Mouse (Mus musculus) layer of hippocampus, adult 8-10 months (tissue): Measurements from ENCODE around the gene Art2b. TPM values are rescaled to one million over a fixed set of nuclear protein-coding genes. Genes with fewer than 3 reads are reported as not detected.
"Not testable (repeated sequence)": the region's sequence is repeated elsewhere in the genome, so short reads cannot be mapped to it uniquely, and the experiment has no call there.

Experiments
- DNase-seq, 2 experiments: peaks; one replicate each; pipeline ENCODE4 v3.0.0; 2022; ENCODE audit warnings: low spot score in 2 of 2
- total RNA-seq, 4 experiments: library from RNA; stranded (reverse); gene quantifications; 2 replicates each; pipeline ENCODE4 v1.2.4; 2022

The Art2b gene
- total RNA-seq, result not detected

DNA sequence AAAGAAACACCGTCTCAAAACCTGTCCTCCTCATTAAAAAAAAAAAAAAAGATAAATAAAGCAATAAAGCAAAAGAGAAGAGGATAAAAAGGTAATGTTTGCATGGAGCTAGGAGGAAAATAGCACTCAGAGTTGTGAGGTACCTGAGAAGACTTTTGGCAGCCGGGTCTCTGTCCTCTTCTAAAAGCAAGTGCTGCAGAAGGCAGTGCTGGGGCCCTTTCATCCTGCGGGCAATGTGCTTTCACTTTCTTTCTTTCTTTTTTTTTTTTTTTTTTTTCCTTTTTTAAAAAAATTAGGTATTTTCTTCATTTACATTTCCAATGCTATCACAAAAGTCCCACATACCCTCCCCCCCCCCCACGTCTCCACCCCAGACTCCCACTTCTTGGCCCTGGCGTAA is at the start of gene Art2b:
Gene Art2b (minus strand): TSS at position 193 of the 400 bp plus-strand sequence.
- no peak for DNase-seq

DNA sequence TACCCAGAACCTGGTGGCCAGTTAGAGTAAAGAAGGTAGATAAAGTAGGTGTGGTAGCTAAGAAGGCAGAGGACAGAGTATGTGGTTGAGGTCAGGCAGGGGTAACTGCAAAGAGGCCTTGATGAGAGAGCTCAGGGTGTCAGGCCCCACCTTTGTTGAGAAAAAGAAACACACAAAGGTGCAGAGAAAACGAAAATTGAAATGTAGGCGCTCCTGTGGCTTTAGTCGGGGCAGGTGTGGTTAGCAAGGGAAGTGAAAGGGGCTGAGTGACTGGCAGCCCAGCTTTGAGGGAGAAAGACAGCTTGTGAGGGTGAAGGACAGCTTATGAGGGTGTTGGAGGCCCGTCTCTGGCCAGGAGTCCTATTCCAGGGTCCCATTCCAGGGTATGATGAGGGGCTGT is 49.1 kb upstream of the Art2b start:
- DNase-seq, result no peak

DNA sequence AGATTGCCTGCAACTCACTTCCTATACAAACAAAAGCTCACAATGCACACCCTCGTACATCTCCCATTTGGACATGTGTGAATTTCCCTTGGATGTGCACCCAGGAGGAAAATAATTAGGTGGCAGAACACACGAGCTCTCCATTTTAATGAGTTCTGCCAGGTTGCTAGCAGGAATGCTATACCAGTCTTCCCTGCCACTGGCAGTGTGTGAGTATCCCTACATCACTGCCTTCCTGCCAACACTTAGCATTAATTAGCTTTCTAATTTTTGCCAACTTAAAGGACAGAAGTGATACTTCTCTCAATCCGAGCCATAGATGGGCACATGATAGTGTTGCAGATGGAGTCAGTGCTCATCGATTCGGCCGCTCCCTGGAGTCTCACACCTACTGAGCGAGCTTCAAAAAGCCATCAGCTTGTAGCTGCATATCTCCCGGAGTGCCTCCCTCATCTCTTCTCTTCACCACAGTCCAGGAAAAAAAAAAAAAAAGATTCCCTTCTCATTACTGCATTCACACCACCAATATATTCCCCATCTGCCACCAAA is 48.3 kb upstream of the Art2b start:
- DNase-seq, result no peak

DNA sequence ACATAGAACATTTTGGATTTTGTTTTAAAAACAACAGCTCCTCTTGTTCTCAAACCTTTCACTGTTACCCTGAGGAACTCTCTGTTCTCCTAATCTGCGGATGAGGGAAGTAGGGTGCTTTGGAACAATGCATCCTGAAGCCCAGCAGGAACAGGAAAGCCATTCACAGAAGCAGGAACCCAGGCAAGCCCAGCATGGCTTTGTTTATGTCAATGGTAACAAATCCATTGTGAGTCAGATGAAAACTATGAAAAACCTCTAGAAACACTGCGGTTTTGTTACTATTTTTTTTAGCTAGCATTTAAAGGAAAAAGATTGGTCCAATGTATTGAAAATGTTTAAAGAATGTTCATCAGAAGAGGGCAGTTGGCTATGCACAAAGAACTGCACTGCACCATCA is 43.1 kb upstream of the Art2b start:
- no peak for DNase-seq

DNA sequence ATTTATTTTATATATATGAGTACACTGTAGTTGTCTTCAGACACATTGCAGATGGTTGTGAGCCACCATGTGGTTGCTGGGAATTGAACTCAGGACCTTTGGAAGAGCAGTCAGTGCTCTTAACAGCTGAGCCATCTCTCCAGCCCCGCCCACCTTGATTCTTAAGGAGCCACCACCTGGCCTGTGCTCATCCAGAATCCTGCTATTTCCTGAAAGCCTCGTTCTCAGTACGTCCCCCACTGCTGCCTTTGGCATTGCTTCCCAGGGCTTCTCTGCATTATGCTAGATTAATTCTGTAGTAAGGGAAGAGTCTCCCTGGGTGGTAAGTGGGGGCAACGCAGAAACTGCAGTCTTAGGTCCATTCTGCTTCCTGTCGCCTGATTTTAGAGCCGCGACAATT is 41.8 kb upstream of the Art2b start:
- not testable (repeated sequence) for DNase-seq

DNA sequence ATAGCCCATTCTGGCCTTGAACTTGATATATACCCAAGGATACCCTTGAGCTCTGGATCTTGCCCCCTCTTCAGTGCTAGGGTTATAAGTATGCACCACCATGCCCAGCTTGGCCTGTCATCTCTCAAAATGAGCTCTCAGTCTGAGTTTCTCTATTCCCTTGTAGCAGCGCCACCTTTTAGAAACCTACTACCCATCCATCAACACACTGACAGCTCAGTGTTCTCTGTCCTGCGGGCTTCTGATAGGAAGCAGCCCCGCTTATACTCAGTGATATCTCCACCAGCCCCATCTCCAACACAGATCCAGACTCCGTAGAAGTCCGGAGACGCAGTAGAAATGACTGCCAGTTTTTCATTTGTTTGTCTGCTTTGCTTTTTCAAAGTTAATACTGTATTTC is 38.9 kb upstream of the Art2b start:
- DNase-seq, result no peak

DNA sequence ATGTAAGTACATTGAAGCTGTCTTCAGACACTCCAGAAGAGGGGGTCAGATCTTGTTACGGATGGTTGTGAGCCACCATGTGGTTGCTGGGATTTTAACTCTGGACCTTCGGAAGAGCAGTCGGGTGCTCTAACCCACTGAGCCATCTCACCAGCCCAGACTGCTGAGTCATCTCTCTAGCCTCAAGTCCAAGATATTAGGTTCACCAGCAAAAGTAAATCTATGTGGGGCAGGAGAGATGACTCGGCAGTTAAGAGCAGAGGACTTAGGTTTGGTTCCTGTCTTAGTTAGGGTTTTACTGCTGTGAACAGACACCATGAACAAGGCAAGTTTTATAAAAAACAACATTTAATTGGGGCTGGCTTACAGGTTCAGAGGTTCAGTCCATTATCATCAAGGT is 36.5 kb upstream of the Art2b start:
- not testable (repeated sequence) for DNase-seq

DNA sequence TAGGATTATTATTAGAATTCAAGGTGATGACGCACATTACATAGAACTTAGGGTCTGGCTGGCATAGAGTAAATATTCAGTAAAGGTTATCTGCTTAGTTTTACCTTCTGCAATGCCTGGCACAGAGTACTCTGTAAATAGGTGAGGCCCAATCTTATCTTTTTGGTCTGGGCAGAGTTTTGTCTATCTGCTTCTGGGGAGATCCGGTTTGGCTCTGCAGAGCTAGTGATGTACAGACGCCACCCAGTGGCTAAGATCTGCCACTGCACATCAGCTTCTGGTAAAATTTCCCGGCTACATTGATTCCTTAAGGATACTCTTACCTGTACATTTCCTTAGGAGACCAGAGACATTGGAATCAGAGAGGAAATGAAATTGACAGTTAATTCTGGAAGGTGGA is 35.0 kb upstream of the Art2b start:
- DNase-seq, result peak in 1 of 2 experiments; percentile 70

DNA sequence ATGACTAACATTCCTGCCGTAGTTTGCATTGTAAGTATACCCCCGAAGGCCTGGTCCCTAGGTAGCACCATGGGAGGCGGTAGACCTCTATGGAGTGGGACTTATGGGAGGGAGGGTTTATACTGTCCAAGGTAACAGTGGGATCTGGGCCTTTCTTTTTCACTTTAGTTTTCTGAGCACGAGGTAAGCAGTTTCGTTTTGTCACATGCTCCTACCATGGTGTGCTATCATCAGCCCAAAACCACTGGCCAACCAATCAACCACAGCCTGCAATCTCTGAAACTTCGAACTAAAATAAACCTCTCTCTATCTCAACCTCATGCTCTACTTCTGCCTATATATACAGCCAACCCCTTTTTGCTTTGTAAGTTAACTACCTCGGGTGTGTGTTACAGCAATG is 32.9 kb upstream of the Art2b start:
- no peak for DNase-seq

DNA sequence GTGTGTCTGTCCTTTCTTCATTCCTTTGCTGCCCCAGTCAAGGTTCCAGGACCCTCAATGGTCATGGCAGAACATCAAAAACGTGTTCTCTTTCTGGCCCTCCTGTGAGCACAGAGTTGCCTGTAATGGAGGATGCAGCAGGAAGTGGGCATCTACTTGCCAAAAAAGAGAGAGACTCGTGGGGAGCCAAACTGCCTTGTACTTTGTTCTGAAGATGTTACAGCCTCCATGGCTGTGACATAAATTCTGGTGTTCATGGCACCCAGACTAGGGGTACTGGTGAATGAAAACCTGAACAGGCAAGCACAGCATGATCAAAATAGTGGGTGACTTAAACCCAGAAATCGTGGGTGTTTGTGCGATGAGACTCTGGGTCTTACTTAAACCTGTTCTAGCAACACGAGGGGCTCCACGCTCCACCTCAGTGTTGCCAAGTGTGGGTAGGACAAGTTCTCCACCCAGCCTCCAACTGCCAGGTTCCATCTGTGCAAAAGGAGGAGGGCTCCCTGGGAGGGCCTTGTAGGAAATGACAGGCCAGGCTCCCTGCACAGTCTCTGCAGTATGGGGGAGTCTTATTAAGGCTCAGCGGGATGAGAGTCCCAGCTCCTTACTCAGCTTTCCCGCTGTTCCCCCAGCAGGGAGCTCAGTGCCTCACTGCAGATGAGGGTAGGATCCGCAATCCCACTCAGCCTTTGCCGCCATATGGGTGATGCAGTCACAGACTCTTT is 32.2 kb upstream of the Art2b start:
- peak; percentile 73 to 85 for DNase-seq

DNA sequence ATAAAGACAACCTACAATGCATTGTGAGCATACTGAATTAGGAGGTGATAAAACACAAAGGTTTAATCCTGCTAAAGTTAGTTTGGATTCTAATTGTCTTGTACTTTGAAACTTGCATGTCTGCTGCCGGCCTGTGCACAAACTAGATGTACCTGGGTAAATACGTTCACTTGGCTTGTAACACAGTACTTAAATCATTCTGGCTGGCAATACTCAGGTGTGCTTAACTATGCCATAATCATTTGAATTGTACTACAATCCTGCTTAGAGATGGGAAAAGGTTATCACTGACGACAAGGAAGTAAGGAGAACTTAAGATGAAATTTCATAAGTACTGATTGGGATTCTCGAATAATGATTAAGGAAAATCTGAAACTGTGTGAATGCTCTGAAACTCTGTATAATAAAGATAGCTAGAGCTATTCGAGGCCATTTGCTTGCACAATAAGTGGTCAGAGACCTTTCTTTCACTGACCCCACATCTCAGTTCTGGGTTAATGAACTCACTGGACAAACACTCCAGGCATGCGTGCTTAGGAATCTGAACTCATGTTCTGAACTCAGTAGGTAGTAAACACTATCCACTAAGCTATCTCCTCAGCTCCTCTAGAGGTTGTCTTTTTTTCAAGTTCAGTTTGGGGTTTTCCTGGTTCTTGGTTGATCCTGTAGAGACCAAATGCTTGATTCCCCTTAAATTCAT is 30.9 kb upstream of the Art2b start:
- DNase-seq, result no peak

DNA sequence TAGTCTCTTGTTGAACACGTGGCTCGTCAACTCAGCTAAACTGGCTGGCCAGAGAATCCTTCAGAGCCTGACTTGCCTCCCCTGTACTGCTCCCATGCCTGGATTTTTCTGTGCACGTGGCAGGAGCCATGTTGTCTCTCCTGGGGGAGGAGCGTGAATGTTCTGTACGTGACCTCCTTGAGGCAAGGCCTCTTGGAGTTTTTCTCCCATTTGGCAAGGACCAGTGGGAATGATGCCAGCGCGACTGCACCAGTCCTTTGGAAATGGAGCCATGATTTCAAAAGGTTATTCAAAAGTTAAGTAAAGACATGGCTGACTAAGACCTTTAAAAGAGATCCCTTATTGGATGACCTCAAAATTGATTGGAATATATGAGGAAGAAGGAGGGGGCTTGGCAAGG is 30.0 kb upstream of the Art2b start:
- DNase-seq, result no peak

DNA sequence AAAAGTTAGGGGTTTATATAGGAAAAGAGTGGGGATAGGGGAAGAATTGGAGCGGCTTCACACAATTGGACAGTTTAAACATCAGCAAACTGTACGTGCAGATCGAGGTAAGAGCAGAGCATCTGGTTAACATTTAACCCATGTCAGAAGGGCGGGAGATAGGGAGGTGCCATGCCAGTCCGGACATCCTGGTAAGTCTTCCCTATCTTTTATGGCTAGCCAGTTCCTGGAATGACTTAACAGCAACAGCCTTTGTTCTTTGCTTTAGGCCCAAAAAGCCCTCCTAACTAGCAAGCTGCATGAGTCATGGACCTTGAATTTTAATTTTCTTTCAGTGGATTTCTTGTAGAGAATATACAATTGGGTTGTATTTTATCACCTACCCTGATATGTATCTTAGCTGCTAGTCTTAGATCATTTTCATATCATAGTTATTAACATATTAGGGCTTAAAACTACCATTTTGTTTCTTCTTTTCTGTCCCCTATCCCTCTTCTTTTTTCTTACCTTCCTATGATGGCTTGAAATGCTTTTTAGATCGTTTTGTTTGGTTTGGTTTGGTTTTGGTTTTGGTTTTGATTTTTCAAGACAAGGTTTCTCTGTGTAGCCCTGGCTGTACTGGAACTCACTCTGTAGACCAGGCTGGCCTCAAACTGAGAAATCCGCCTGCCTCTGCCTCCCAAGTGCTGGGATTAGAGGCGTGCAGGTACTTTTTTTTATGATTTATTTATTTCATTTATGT is 27.6 kb upstream of the Art2b start:
- DNase-seq, result not testable (repeated sequence)

DNA sequence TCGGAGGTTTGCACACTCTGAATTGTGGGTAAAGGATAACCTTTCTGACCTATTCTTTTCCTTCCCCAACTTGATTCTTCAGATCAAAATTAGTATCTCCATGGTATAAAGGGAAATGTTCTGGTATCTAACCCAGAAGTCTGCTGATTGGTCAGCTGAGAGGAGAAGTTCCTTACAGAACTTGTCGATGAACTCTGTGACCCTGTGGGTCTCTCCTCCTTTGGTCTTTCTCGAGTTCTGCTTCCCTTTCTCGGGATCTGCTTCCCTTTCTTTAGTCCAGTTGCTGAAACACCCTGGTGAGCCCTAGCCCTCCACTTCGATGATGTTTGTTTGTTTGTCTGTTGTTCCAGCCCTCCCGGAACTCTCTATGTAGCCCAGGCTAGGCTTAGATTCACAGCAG is 22.4 kb upstream of the Art2b start:
- DNase-seq, result no peak

DNA sequence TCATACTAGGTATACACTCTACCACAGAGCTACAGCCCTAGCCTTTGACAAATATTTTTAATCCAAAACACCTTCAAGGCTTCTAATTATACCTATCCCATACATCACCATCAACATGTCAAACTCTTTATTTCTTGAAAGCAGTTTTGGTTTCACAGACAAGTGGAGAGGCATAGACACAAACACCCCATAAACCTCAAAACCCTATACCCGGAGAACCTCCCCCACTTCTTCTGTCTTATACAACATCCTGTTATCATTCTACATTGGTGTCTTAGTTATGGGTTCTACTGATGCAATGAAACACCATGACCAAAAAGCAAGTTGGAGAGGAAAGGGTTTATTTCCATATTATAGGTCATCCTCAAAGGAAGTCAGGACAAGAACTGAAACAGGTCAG is 15.0 kb upstream of the Art2b start:
- no peak for DNase-seq

DNA sequence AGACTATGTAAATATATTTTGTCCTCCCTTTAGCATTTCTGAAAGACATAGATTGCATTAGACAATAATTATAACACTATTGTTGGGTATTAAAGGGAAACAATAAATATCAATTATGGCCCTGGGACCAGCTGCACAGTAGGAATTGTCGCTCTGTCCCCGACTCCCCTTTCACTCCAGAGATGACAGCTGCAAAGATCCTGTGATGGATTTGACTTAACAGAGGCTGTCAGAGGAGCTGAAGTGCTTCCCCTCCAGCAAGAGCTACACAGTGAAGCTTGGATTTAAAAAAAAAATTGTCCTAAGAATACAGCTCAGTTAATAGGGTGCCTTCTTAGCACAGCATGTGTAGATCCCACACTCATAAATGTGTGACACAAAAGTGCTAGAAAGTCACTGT is 13.1 kb upstream of the Art2b start:
- no peak for DNase-seq

DNA sequence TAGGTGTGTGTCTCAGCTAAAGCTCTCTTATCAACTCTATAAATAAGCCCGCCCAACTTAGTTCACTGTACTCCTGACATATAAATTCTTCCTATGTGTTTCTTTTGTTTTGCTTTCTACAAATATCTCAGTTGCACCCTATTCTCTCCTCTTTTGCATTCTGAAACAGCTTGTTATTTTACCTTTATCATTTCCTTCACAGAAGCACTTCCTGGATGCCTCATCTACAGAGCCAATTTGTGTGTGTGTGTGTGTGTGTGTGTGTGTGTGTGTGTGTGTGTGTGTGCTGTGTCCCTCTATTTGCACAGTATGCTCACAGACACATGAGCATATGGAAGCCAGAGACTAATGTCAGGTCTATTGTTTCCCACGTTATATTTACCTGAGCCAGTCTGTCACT is 9.6 kb upstream of the Art2b start:
- no peak for DNase-seq

DNA sequence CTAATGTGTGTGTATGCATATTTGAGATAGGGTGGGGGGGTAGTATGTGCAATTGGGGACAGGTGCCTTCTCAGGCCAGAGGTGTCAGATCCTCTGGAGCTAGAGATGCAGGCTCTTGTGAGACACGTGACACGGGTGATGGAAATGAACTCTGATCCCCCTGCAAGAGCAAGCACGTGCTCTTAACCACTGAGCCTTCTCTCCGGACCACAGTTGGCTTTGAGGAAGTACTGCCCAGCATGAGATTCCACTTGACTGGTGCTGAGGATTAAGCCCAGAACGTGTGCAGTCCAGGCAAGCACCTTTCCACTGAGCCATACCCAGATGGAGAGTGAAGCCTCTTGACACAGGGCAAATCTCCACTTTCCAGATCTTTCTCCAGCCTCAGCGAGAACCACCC is 1.1 kb downstream of the Art2b start:
- not testable (repeated sequence) for DNase-seq

DNA sequence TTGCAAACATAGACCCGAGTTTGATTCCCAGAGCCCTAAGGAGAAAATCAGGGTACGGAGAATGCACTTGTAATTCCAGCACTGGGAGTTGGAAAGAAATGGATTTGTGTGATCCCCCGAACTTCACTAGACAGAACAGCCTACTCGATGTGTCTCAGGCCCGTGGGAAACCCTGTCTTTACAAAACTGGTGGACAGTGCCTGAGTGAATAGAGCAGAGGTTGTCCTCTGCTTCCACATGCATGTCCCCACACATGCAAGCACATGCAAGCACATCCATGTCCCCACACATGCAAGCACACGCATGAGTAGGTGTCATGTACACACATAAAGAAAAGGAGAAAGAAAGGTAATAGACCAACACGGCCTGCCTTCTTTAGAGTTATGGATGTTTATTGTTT is 3.4 kb downstream of the Art2b start:
- DNase-seq, result no peak

DNA sequence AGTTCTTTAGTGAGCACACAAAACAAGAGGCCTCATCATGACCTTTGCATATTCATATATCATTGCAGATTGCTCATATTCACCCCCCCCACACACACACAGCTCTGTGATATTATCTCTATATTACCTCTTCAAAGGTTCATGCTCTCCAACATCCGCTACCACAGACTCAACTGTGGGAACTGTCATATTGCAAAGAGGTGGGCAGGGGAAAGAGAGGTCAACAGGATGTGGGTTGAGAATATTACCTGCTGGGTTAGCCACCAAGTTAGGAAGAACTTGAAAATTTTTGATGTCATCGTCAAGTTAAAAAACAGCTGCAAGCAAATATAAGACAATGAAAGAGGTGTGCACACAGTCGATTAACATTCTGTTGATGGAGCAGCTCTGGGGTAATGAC is 4.5 kb downstream of the Art2b start:
- not testable (repeated sequence) for DNase-seq

DNA sequence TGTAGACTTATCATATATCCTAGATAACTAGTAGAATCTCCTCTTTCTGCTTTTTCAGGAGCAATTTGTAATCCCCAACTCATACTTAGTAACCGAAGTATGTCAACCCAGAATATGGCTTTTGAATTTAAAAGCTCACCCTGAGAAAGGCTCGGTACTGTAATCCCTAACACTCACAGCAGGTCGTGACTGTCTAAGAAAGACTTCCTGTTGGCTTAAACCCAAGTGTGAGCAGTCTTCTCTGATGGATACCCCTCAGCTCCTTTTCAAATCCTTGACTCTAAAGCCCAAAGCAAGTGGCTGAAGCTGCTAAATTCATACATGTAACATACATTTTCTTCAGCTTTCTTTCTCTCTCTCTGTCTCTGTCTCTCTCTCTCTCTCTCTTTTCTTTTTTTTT is 11.0 kb downstream of the Art2b start:
- DNase-seq, result no peak

DNA sequence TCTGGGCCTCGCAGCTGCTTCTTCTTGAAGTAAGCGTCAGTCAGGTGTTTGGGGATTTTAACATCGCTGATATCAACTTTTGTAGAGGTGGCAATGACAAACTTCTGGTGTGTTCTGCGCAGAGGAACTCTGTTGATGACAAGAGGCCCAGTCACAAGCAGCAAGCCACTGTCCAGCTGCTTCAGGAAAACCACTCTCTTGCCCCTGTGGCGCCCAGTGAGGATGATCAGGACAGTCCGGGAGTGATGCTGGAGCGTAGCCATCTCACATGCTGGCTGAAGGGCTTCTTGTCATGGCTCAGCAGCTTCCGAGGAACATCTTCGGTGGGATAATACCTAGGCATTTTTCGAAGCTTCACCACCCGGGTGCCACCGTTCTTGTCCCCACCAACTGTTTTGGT is 11.8 kb downstream of the Art2b start:
- DNase-seq, result not testable (repeated sequence)
